Mouse (Mus musculus): ENCODE results near the gene Rtn4rl2. TPM values are rescaled to one million over a fixed set of nuclear protein-coding genes. Genes with fewer than 3 reads are reported as not detected.

The Rtn4rl2 gene
- total RNA-seq, 2 experiments from 2014 or later: not detected

Other genes with a start within 250 kb of the Rtn4rl2 start
- gene Ctnnd1, start 235.9 kb downstream of the Rtn4rl2 start, total RNA-seq (2015): 21.2 and 26.8 TPM in 2 replicates
- 18.4 and 27.5 TPM in 2 replicates for gene Ctnnd1, start 235.9 kb downstream of the Rtn4rl2 start, total RNA-seq (2017)
- gene Btbd18, start 227.6 kb downstream of the Rtn4rl2 start, total RNA-seq (2015): not detected in 2 replicates
- gene Btbd18, start 227.6 kb downstream of the Rtn4rl2 start, total RNA-seq (2017): not detected in 2 replicates
- 251 and 263 TPM in 2 replicates for gene Selenoh, start 215.9 kb downstream of the Rtn4rl2 start, total RNA-seq (2015)
- 122 and 127 TPM in 2 replicates for gene Selenoh, start 215.9 kb downstream of the Rtn4rl2 start, total RNA-seq (2017)
- not detected in 2 replicates for gene Gm28635, start 208.7 kb downstream of the Rtn4rl2 start, total RNA-seq (2015)
- 0.44 TPM in 1 of 2 replicates, not detected in the other for gene Gm28635, start 208.7 kb downstream of the Rtn4rl2 start, total RNA-seq (2017)
- gene Med19, start 208.3 kb downstream of the Rtn4rl2 start, total RNA-seq (2015): 30.8 and 40.2 TPM in 2 replicates
- gene Med19, start 208.3 kb downstream of the Rtn4rl2 start, total RNA-seq (2017): 21.4 and 26.4 TPM in 2 replicates
- 75.6 and 78.6 TPM in 2 replicates for gene Tmx2, start 207.6 kb downstream of the Rtn4rl2 start, total RNA-seq (2015)
- gene Tmx2, start 207.6 kb downstream of the Rtn4rl2 start, total RNA-seq (2017): 48.1 and 51.0 TPM in 2 replicates
- gene Zdhhc5, start 171.5 kb downstream of the Rtn4rl2 start, total RNA-seq (2015): 44.0 and 46.1 TPM in 2 replicates
- gene Zdhhc5, start 171.5 kb downstream of the Rtn4rl2 start, total RNA-seq (2017): 29.1 and 30.6 TPM in 2 replicates
- gene Clp1, start 159.4 kb downstream of the Rtn4rl2 start, total RNA-seq (2015): 42.5 and 44.7 TPM in 2 replicates
- gene Clp1, start 159.4 kb downstream of the Rtn4rl2 start, total RNA-seq (2017): 37.3 and 43.5 TPM in 2 replicates
- gene Ypel4, start 152.7 kb downstream of the Rtn4rl2 start, total RNA-seq (2015): 0.07 and 0.12 TPM in 2 replicates
- gene Ypel4, start 152.7 kb downstream of the Rtn4rl2 start, total RNA-seq (2017): 0.27 TPM in 1 of 2 replicates, not detected in the other
- 0.39 TPM in 1 of 2 replicates, not detected in the other for gene Gm19426, start 143.1 kb downstream of the Rtn4rl2 start, total RNA-seq (2015)
- gene Gm19426, start 143.1 kb downstream of the Rtn4rl2 start, total RNA-seq (2017): not detected in 2 replicates
- gene Serping1, start 111.3 kb downstream of the Rtn4rl2 start, total RNA-seq (2015): 0.22 TPM in 1 of 2 replicates, not detected in the other
- not detected in 2 replicates for gene Serping1, start 111.3 kb downstream of the Rtn4rl2 start, total RNA-seq (2017)
- gene Ube2l6, start 87.9 kb downstream of the Rtn4rl2 start, total RNA-seq (2015): 9.6 and 11.2 TPM in 2 replicates
- 8.5 and 12.7 TPM in 2 replicates for gene Ube2l6, start 87.9 kb downstream of the Rtn4rl2 start, total RNA-seq (2017)
- gene Smtnl1, start 64.1 kb downstream of the Rtn4rl2 start, total RNA-seq (2015): not detected in 2 replicates
- 0.24 TPM in 1 of 2 replicates, not detected in the other for gene Smtnl1, start 64.1 kb downstream of the Rtn4rl2 start, total RNA-seq (2017)
- 40.2 and 55.6 TPM in 2 replicates for gene Timm10, start 59.7 kb downstream of the Rtn4rl2 start, total RNA-seq (2015)
- 39.6 and 46.2 TPM in 2 replicates for gene Timm10, start 59.7 kb downstream of the Rtn4rl2 start, total RNA-seq (2017)
- 25.7 and 33.4 TPM in 2 replicates for gene Slc43a1, start 47.9 kb downstream of the Rtn4rl2 start, total RNA-seq (2015)
- 14.2 and 15.0 TPM in 2 replicates for gene Slc43a1, start 47.9 kb downstream of the Rtn4rl2 start, total RNA-seq (2017)
- gene Slc43a3, start 49.9 kb upstream of the Rtn4rl2 start, total RNA-seq (2015): 111 and 119 TPM in 2 replicates
- gene Slc43a3, start 49.9 kb upstream of the Rtn4rl2 start, total RNA-seq (2017): 94.2 and 94.7 TPM in 2 replicates
- 43.2 and 74.2 TPM in 2 replicates for gene Prg2, start 93.8 kb upstream of the Rtn4rl2 start, total RNA-seq (2015)
- gene Prg2, start 93.8 kb upstream of the Rtn4rl2 start, total RNA-seq (2017): 135 and 270 TPM in 2 replicates
- 8.4 and 12.8 TPM in 2 replicates for gene Prg3, start 101.5 kb upstream of the Rtn4rl2 start, total RNA-seq (2015)
- gene Prg3, start 101.5 kb upstream of the Rtn4rl2 start, total RNA-seq (2017): 15.9 and 16.4 TPM in 2 replicates
- 145 and 175 TPM in 2 replicates for gene Ssrp1, start 150.5 kb upstream of the Rtn4rl2 start, total RNA-seq (2015)
- gene Ssrp1, start 150.5 kb upstream of the Rtn4rl2 start, total RNA-seq (2017): 390 and 507 TPM in 2 replicates
- gene P2rx3, start 150.8 kb upstream of the Rtn4rl2 start, total RNA-seq (2015): 1.5 and 2.5 TPM in 2 replicates
- 0.46 TPM in 1 of 2 replicates, not detected in the other for gene P2rx3, start 150.8 kb upstream of the Rtn4rl2 start, total RNA-seq (2017)
- gene Tnks1bp1, start 161.3 kb upstream of the Rtn4rl2 start, total RNA-seq (2015): 0.59 and 0.85 TPM in 2 replicates
- gene Tnks1bp1, start 161.3 kb upstream of the Rtn4rl2 start, total RNA-seq (2017): 1.6 and 4.7 TPM in 2 replicates
- gene Aplnr, start 249.5 kb upstream of the Rtn4rl2 start, total RNA-seq (2015): 0.02 and 0.05 TPM in 2 replicates
- gene Aplnr, start 249.5 kb upstream of the Rtn4rl2 start, total RNA-seq (2017): 0.12 TPM in 1 of 2 replicates, not detected in the other

Measured in megakaryocyte progenitor cell, adult 5-6 weeks (primary cell).